Mouse (Mus musculus) lung, postnatal 36 days (tissue): ENCODE data around the gene Ankrd31.

Source experiments
- DNase-seq: peaks from one replicate; pipeline ENCODE4 v3.0.0; 2022; ENCODE audit warnings: mixed read lengths

Ankrd31 gene

DNA sequence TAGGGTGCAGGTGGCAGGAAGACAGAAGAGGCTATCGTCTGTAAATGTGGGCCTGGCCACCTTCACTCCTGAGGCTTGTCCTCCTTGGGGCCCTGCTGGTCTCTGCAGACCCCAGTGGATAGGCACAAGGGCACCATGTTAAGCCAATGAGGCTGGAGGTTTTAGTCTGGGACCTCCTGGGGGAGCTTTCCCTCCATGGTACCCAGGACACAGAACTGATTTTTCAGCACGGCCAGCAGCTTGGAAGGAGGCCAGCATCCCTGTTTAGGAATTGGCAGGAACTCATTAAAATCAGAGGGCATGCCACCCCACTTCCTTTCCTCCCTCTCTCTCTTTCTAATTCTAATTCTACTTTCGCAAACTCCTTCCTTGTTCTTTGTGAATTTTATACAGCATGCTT, 195.5 kb downstream of the Ankrd31 start:
- DNase-seq, result peak; percentile 16

- DNase-seq, result no peak
Observed at GRCm38 (mm10) chr13:96945748-96946147, 197.7 kb downstream of the Ankrd31 start.

GRCm38 (mm10) chr13:96947722-96948121, 199.7 kb downstream of the Ankrd31 start:
- no peak for DNase-seq

DNA sequence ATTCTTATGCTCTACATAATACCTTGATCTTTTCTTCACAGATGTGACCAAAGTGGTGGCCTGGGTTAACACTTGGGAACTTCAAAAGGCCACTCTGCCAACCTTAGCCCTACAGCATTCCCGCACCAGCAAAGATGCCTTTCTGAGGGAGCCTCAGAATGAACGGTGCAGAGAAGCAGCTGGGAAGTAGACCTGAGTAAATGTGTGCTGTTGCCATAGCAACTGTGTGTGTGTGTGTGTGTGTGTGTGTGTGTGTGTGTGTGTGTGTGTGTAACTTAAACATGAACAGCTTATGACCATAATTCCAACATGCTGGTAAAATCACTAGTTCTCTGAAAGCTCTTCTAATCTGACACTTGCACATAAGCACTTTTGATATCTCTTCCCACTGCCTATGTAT, 203.8 kb downstream of the Ankrd31 start:
- DNase-seq, result no peak

- DNase-seq, result peak; percentile 2
Observed at GRCm38 (mm10) chr13:96956466-96956865, 208.4 kb downstream of the Ankrd31 start.
